Mouse (Mus musculus): Measurements from ENCODE around the gene Btg2. TPM values are rescaled to one million over a fixed set of nuclear protein-coding genes. Genes with fewer than 3 reads are reported as not detected.
A peak's percentile ranks its signal among the peaks of the same experiment; 100 is the strongest.

The Btg2 gene
- total and polyA plus RNA-seq, 2 experiments from 2014 or later, result 8.9 to 19.8 TPM

DNA sequence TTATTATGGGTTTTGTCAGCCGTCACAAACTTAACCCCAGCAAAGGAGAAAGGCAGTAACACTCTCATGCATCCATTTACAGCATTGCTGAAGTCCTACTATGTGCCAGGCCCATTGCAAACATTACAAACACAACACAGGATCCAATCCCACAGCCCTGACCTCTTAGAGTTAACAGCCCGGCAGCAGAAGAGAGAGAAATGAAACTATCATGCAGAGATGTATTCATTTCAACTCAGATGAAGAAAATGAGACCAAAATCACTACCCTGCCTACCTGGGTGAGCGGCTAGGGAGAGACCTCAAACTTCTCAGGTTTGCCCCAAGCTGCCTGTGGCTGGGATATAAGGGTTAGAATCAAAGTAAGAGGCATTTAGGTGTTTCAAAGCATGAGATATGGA is 12.4 kb downstream of the Btg2 start:
- no peak overlapping the region for H3K4me3 ChIP-seq (ENCODE audit: low read depth, low read length)
- H3K9me3 ChIP-seq (ENCODE audit: low read length), result no peaks in the 10 kb centered on the region
- DNase-seq (ENCODE audit: low spot score), result no peak
- no peak for ATAC-seq (ENCODE audit: low FRiP score)
- no peak overlapping the region for H3K4me2 ChIP-seq (ENCODE audit: low read depth, low read length, poor library complexity, severe bottlenecking)
- H3K4me1 ChIP-seq (ENCODE audit: insufficient read depth, low read length), result peaks cover 30% of the 10 kb centered on the region
- TF ChIP-seq CTCF (IDR thresholded peaks at IDR 0.05), result no peak
- no peak overlapping the region for H3K27ac ChIP-seq (ENCODE audit: low read depth, low read length)
- no peak overlapping the region for H3K9ac ChIP-seq (replicated peaks; ENCODE audit: low read length, poor library complexity, severe bottlenecking)
- no peaks in the 10 kb centered on the region for H3K36me3 ChIP-seq (ENCODE audit: insufficient read depth, low read length)
- H3K27me3 ChIP-seq (ENCODE audit: insufficient read depth, low read length), result no peaks in the 10 kb centered on the region
- 49% methylated on average over 3 of the region's 3 CpGs for WGBS

DNA sequence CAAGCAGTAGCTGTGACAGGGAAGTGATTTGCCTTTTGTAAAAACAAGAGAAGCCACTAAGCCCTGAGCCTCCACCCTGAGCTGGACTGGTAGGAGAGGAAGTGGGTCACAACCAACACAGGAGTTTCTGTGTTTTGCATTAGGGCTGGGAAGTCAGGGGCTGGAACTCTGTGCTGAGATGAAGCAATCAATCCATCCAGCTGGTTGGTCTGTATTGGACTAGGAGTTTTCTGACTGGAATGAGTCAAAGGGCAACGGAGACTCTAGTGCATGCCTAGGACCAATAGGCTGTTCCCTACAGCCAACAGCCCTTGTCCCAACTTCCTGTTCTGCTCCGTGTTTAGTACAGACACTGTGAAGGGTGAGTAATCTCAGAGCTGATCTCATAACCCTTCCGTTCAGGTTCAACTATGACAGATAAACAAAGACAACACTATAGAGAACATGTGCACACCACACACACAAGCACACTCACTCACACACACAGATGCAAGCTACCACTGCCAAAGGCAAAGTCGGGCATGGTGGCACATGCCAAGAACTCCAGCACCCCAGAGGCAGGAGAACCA is 13.6 kb downstream of the Btg2 start:
- WGBS, result 60% methylated on average over 4 of the region's 4 CpGs
- ATAC-seq (ENCODE audit: low FRiP score), result no peak
- H3K4me1 ChIP-seq (ENCODE audit: insufficient read depth, low read length), result peaks cover 35% of the 10 kb centered on the region

GRCm38 (mm10) chr1:134064296-134064831 is 14.6 kb downstream of the Btg2 start:
- peaks cover 38% of the 10 kb centered on the region for H3K4me1 ChIP-seq (ENCODE audit: insufficient read depth, low read length)
- no peaks in the 10 kb centered on the region for H3K9me3 ChIP-seq (ENCODE audit: low read length)
- H3K4me3 ChIP-seq (ENCODE audit: low read depth, low read length), result no peak overlapping the region
- DNase-seq (ENCODE audit: low spot score) (no peak), ATAC-seq (ENCODE audit: low FRiP score) (no peak)
- H3K36me3 ChIP-seq (ENCODE audit: insufficient read depth, low read length), result no peaks in the 10 kb centered on the region
- TF ChIP-seq CTCF (IDR thresholded peaks at IDR 0.05), result no peak
- H3K27ac ChIP-seq (ENCODE audit: low read depth, low read length), result peak overlapping the region; percentile 77
- H3K9ac ChIP-seq (replicated peaks; ENCODE audit: low read length, poor library complexity, severe bottlenecking), result no peak overlapping the region
- no peaks in the 10 kb centered on the region for H3K27me3 ChIP-seq (ENCODE audit: insufficient read depth, low read length)
- 60% methylated on average over 2 of the region's 2 CpGs for WGBS
- H3K4me2 ChIP-seq (ENCODE audit: low read depth, low read length, poor library complexity, severe bottlenecking), result no peak overlapping the region

More for the DNA sequence above, 13.6 kb downstream of the Btg2 start:
- H3K9me3 ChIP-seq (ENCODE audit: low read length), result no peaks in the 10 kb centered on the region
- H3K27ac ChIP-seq (ENCODE audit: low read depth, low read length), result no peak overlapping the region
- H3K4me2 ChIP-seq (ENCODE audit: low read depth, low read length, poor library complexity, severe bottlenecking), result no peak overlapping the region
- H3K9ac ChIP-seq (replicated peaks; ENCODE audit: low read length, poor library complexity, severe bottlenecking), result no peak overlapping the region
- H3K36me3 ChIP-seq (ENCODE audit: insufficient read depth, low read length), result no peaks in the 10 kb centered on the region
- H3K4me3 ChIP-seq (ENCODE audit: low read depth, low read length), result no peak overlapping the region
- DNase-seq (ENCODE audit: low spot score), result no peak
- no peaks in the 10 kb centered on the region for H3K27me3 ChIP-seq (ENCODE audit: insufficient read depth, low read length)
- TF ChIP-seq CTCF (IDR thresholded peaks at IDR 0.05), result no peak

DNA sequence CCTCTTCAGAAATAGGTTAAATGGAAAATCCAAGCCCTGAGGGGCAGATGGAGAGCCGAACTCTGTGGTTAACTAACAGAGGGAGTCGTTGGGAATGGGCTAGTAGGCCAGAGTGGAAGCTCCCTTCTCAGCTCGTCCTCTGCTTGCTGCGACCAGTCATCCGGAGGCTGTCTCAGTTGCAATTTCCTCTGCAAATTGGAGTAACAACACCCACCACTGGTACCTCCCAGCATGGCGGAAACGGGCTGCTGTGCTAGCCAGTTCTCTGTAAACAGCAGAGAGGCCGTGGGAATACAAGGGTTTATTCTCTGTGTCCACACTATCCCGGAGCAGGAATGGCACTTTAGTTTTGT is 15.2 kb downstream of the Btg2 start:
- Histone ChIP-seq H3K36me3 (ENCODE audit: insufficient read depth, low read length) (no peaks in the 10 kb centered on the region), H3K4me1 (ENCODE audit: insufficient read depth, low read length) (peaks cover 38% of the 10 kb centered on the region)
- DNase-seq (ENCODE audit: low spot score), result no peak

GRCm38 (mm10) chr1:134063086-134063772 is 15.7 kb downstream of the Btg2 start:
- ATAC-seq (ENCODE audit: low FRiP score) (peak; percentile 67), DNase-seq (ENCODE audit: low spot score) (peak; percentile 90)
- H3K27me3 ChIP-seq (ENCODE audit: insufficient read depth, low read length), result no peaks in the 10 kb centered on the region
- no peak overlapping the region for H3K4me3 ChIP-seq (ENCODE audit: low read depth, low read length)
- no peaks in the 10 kb centered on the region for H3K36me3 ChIP-seq (ENCODE audit: insufficient read depth, low read length)
- no peaks in the 10 kb centered on the region for H3K9me3 ChIP-seq (ENCODE audit: low read length)
- peaks cover 38% of the 10 kb centered on the region for H3K4me1 ChIP-seq (ENCODE audit: insufficient read depth, low read length)
- TF ChIP-seq CTCF (IDR thresholded peaks at IDR 0.05), result no peak
- H3K4me2 ChIP-seq (ENCODE audit: low read depth, low read length, poor library complexity, severe bottlenecking), result peak overlapping the region; percentile 23
- peak overlapping the region; percentile 77 for H3K27ac ChIP-seq (ENCODE audit: low read depth, low read length)
- WGBS, result 5% methylated on average over 31 of the region's 33 CpGs
- peak overlapping the region; percentile 39; the same call in 1 of the 2 replicates for H3K9ac ChIP-seq (replicated peaks; ENCODE audit: low read length, poor library complexity, severe bottlenecking)

More for the DNA sequence above, 15.2 kb downstream of the Btg2 start:
- peak overlapping the region; percentile 39; the same call in 1 of the 2 replicates for H3K9ac ChIP-seq (replicated peaks; ENCODE audit: low read length, poor library complexity, severe bottlenecking)
- ATAC-seq (ENCODE audit: low FRiP score), result no peak
- no peaks in the 10 kb centered on the region for H3K9me3 ChIP-seq (ENCODE audit: low read length)
- TF ChIP-seq CTCF (IDR thresholded peaks at IDR 0.05), result no peak
- H3K27ac ChIP-seq (ENCODE audit: low read depth, low read length), result peak overlapping the region; percentile 77
- 9% methylated on average over 9 of the region's 9 CpGs for WGBS
- no peak overlapping the region for H3K4me2 ChIP-seq (ENCODE audit: low read depth, low read length, poor library complexity, severe bottlenecking)
- no peaks in the 10 kb centered on the region for H3K27me3 ChIP-seq (ENCODE audit: insufficient read depth, low read length)
- H3K4me3 ChIP-seq (ENCODE audit: low read depth, low read length), result no peak overlapping the region
